Mouse (Mus musculus) small intestine, adult 2 months (tissue): ENCODE data around the gene Csgalnact2.

ENCODE experiments used
- CTCF ChIP-seq: fragments of 200-500 bp; IDR thresholded peaks from 2 replicates; pipeline ENCODE4 v1.5.1; 2012; ENCODE audit warnings: low read depth, mild to moderate bottlenecking, control low read depth, inconsistent platforms, low read length, moderate library complexity, mixed read lengths; ENCODE audit not compliant: insufficient replicate concordance, insufficient read length; ENCODE audit errors: extremely low read depth
- POLR2A ChIP-seq: fragments of 200-500 bp; IDR thresholded peaks from 2 replicates; pipeline ENCODE4 v1.6.1; 2012; ENCODE audit warnings: low read depth, mild to moderate bottlenecking, control low read depth, inconsistent platforms, low read length, moderate library complexity

- TF ChIP-seq POLR2A (no peak), CTCF (no peak)
Observed at GRCm38 (mm10) chr6:118163086-118163485, 24.1 kb upstream of the Csgalnact2 start.
